Mouse (Mus musculus): ENCODE data around the gene Kmt2e. TPM values are rescaled to one million over a fixed set of nuclear protein-coding genes. Genes with fewer than 3 reads are reported as not detected.
A peak's percentile ranks its signal among the peaks of the same experiment; 100 is the strongest.

Gene Kmt2e
- polyA plus RNA-seq, 1 experiment from 2014 or later, result 69.2 TPM

DNA sequence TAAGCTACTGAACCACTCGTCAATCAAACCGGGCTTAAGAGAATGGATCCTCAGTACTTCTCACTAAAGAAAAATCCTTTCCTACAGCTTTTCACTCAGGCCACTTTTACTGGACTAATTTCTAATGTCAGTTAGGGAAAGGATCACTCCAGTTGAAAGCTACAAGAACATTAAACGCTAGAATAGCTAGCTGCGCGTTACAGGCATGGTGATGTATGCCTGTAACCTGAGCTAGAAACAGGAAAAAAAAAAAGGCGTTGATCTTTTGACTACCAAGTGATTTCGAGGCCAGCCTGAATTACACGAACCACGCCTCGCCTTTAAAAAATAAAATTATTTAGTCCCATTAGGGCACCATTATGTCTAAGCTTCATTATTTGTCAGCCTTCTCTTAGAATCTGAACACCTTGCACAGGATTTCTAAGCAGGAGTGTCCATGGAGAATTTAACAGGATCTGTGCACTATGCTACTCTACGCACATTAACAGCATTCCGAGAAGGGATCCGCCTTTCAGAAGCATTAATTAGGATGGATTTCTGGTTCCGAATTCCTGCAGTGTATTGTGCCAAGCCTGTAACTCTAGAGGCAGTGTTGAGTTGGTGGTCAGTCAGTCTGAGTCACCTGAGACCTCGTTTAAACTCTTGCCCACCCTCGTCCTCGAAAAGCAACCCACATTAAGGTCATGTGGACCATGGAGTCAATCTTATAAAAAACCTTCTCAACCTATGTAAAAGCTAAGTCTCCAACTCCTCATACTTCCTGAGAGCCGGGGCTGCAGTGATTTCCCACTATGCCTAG is 15.2 kb upstream of the Kmt2e start:
- H3K27me3 ChIP-seq (replicated peaks), result no peaks in the 10 kb centered on the region
- H3K36me3 ChIP-seq, result peaks cover 15% of the 10 kb centered on the region
- peaks cover 64% of the 10 kb centered on the region for H3K4me1 ChIP-seq (replicated peaks)
- H3K9me3 ChIP-seq (replicated peaks), result no peaks in the 10 kb centered on the region
- H3K27ac ChIP-seq (ENCODE audit: poor library complexity, severe bottlenecking), result peak overlapping the region; percentile 90
- peak overlapping the region; percentile 92 for H3K4me2 ChIP-seq
- whole genome bisulfite sequencing, result 6% methylated on average over 18 of the region's 18 CpGs
- H3K9ac ChIP-seq, result peak overlapping the region; percentile 79
- ATAC-seq (ENCODE audit: insufficient number of reproducible peaks, low FRiP score), result no peak
- peak overlapping the region; percentile 64 for H3K4me3 ChIP-seq

DNA sequence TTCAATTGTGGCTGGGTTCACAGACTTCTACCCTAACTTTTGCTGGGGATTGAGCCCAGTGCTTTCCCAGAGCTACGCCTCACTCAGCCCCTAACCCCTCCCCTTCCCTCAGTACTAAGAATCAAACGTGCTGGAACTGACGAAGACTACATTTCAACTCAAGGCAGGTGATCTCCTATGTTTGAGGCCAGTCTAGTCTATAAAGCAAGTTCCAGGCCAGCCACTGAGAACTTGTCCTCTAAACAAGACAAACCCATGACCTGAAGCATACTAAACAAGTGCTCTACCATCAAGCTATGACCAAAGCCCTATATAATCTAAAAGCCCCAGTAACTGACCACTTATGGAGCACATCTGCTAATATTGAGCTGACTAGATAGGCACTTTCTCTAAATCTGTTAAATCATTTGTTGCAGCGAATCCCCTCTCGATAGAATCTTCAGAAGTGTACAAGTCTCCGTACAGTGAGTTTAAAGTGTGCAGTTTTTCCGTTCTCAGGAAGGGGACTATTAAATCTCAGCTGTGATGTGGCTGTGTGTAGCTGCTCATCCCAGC is 14.5 kb upstream of the Kmt2e start:
- peak overlapping the region; percentile 64; the same call in 1 of the 2 replicates for H3K4me3 ChIP-seq
- no peak for ATAC-seq (ENCODE audit: insufficient number of reproducible peaks, low FRiP score)
- H3K36me3 ChIP-seq, result peaks cover 15% of the 10 kb centered on the region
- H3K27ac ChIP-seq (ENCODE audit: poor library complexity, severe bottlenecking), result peak overlapping the region; percentile 90
- H3K9ac ChIP-seq, result peak overlapping the region; percentile 79
- H3K9me3 ChIP-seq (replicated peaks), result no peaks in the 10 kb centered on the region
- H3K4me1 ChIP-seq (replicated peaks), result peaks cover 59% of the 10 kb centered on the region
- H3K27me3 ChIP-seq (replicated peaks), result no peaks in the 10 kb centered on the region
- 36% methylated on average over 7 of the region's 7 CpGs for WGBS
- H3K4me2 ChIP-seq, result peak overlapping the region; percentile 92

DNA sequence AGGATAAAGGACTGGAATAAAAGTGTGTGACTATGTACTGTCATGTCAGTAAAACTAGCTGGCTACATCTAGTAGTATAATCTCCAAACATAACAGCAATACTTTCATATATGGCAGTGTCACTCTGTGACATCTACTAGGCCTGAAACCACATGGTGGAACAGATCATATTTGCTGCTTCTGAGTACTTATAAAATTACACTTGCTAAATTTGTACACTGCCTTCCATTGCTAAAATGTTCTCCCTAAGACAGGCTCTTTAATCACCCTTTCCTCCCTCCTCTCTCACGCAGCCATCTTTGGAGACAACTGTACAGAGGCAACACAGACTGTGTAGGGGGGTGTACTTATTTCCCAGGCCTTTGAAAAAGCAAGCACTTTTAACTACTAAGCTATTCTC is 13.8 kb upstream of the Kmt2e start:
- WGBS, result 52% methylated on average over 1 of the region's 1 CpGs
- Histone ChIP-seq H3K4me3 (no peak overlapping the region), H3K4me2 (no peak overlapping the region), H3K27ac (ENCODE audit: poor library complexity, severe bottlenecking) (peak overlapping the region; percentile 33; the same call in 1 of the 2 replicates), H3K27me3 (replicated peaks) (no peaks in the 10 kb centered on the region), H3K36me3 (peaks cover 15% of the 10 kb centered on the region), H3K9ac (no peak overlapping the region), H3K4me1 (replicated peaks) (peaks cover 53% of the 10 kb centered on the region), H3K9me3 (replicated peaks) (no peaks in the 10 kb centered on the region)
- no peak for ATAC-seq (ENCODE audit: insufficient number of reproducible peaks, low FRiP score)

DNA sequence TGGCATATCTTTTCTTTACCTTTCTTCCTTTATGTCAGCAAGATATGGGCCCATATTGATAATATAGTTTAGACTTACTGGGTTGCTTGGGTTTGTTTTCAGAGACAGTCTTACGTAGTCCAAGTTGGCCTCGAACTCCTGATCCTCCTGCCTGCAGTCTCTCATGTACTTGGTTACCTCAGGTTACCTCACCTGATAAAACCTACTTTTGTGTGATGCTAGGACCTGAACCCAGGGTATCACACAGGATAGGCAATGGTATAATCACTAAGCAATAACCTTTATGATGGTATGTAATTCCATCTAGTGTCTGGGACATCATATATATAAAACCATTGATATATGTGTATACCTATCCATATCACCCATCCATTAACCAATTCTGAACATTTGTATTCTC is 12.8 kb upstream of the Kmt2e start:
- WGBS, result 85% methylated on average over 2 of the region's 2 CpGs
- Histone ChIP-seq H3K4me3 (no peak overlapping the region), H3K9ac (no peak overlapping the region), H3K9me3 (replicated peaks) (no peaks in the 10 kb centered on the region), H3K27ac (ENCODE audit: poor library complexity, severe bottlenecking) (no peak overlapping the region), H3K36me3 (peaks cover 19% of the 10 kb centered on the region), H3K4me2 (no peak overlapping the region), H3K27me3 (replicated peaks) (no peaks in the 10 kb centered on the region), H3K4me1 (replicated peaks) (peaks cover 52% of the 10 kb centered on the region)
- ATAC-seq (ENCODE audit: insufficient number of reproducible peaks, low FRiP score), result no peak

DNA sequence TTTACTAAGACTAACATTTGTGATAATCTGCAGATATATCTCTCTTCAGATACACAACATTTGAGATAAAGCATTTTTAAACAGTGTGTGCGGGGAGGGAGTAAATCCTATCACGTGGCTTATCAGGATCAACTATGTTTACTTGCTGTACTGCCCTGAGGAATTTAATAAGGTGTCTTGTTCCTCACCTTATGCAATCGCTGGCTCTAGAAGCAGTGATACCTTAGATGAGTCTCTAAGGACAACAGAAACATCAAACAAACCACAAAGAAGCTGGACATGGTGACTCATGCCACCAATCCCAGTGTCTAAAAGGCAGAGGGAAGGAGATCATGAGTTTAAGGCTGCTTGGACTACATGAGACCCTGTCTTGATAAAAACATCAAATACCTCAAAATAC is 11.2 kb upstream of the Kmt2e start:
- Histone ChIP-seq H3K4me3 (no peak overlapping the region), H3K9me3 (replicated peaks) (no peaks in the 10 kb centered on the region), H3K36me3 (peaks cover 25% of the 10 kb centered on the region), H3K9ac (no peak overlapping the region), H3K4me1 (replicated peaks) (peaks cover 47% of the 10 kb centered on the region), H3K4me2 (no peak overlapping the region), H3K27ac (ENCODE audit: poor library complexity, severe bottlenecking) (no peak overlapping the region), H3K27me3 (replicated peaks) (no peaks in the 10 kb centered on the region)
- no peak for ATAC-seq (ENCODE audit: insufficient number of reproducible peaks, low FRiP score)
- WGBS, result 65% methylated on average over 3 of the region's 3 CpGs

DNA sequence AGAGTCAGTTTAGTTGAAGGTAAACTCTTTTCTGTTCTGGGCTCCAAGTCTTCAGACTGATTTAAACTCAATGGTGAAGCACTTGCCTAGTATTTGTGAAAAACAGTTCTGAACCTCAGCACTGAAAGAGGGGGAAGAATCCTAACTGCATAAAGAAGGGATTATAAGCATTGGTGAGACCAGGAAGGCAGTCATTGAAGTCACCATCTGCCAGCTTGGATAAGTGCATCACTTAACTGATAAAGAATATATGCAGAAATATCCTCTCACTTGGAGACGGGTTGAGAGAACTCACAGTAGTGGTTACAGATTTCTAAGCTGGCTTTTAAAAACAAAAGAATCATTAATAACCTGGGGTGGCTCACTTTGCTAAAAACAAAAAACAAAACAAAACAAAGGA is 6.7 kb upstream of the Kmt2e start:
- Histone ChIP-seq H3K4me3 (no peak overlapping the region), H3K9me3 (replicated peaks) (no peaks in the 10 kb centered on the region), H3K4me1 (replicated peaks) (peaks cover 33% of the 10 kb centered on the region), H3K4me2 (0 out of 2 replicates have a peak overlapping the region, but pooled peaks have one; percentile 4), H3K27me3 (replicated peaks) (no peaks in the 10 kb centered on the region), H3K36me3 (peaks cover 22% of the 10 kb centered on the region), H3K27ac (ENCODE audit: poor library complexity, severe bottlenecking) (no peak overlapping the region), H3K9ac (no peak overlapping the region)
- ATAC-seq (ENCODE audit: insufficient number of reproducible peaks, low FRiP score), result no peak
- 13% methylated on average over 1 of the region's 1 CpGs for WGBS

DNA sequence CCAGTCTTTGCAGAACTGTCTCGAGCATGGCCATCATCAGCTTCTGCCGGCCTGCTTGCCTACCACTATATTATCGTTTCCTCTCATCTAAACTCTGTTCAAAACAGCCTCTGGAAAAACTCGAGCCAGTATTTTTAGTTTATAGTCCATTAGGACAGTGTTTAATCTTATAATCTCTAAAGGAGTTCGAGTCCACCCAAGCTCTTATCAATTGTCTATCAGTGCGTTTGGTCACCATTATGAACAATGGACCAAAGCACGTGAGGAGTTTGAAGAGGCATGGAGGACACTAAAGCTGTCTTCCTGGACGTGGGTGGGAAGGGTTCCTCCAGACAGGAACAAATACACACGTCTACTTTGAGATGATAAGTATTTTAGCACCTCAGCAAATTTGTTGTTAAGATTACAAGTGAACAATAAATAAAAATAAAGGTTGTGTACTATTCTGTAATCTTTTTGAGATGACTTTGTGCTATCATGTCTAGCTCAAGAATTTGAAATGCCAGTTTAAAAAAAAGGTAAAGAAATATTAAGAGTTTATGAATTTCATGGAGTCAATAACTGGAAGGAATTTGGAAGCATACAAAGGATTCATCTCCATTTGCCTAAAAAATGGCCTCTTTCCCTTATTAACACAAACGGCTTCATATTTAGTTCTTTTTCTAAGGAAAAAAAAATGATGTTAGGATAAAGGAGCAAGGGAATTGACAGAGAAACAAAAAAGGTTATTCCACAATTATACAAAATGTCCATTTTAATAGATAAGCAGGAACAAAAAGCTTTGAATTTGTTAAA is 3.0 kb upstream of the Kmt2e start:
- H3K4me1 ChIP-seq (replicated peaks), result peaks cover 24% of the 10 kb centered on the region
- peak overlapping the region; percentile 43; the same call in 1 of the 2 replicates for H3K27ac ChIP-seq (ENCODE audit: poor library complexity, severe bottlenecking)
- no peaks in the 10 kb centered on the region for H3K9me3 ChIP-seq (replicated peaks)
- peak overlapping the region; percentile 85 for H3K4me2 ChIP-seq
- 11% methylated on average over 10 of the region's 10 CpGs for whole genome bisulfite sequencing
- no peaks in the 10 kb centered on the region for H3K27me3 ChIP-seq (replicated peaks)
- peaks cover 6% of the 10 kb centered on the region for H3K36me3 ChIP-seq
- no peak for ATAC-seq (ENCODE audit: insufficient number of reproducible peaks, low FRiP score)
- H3K4me3 ChIP-seq, result peak overlapping the region; percentile 48
- peak overlapping the region; percentile 70 for H3K9ac ChIP-seq

DNA sequence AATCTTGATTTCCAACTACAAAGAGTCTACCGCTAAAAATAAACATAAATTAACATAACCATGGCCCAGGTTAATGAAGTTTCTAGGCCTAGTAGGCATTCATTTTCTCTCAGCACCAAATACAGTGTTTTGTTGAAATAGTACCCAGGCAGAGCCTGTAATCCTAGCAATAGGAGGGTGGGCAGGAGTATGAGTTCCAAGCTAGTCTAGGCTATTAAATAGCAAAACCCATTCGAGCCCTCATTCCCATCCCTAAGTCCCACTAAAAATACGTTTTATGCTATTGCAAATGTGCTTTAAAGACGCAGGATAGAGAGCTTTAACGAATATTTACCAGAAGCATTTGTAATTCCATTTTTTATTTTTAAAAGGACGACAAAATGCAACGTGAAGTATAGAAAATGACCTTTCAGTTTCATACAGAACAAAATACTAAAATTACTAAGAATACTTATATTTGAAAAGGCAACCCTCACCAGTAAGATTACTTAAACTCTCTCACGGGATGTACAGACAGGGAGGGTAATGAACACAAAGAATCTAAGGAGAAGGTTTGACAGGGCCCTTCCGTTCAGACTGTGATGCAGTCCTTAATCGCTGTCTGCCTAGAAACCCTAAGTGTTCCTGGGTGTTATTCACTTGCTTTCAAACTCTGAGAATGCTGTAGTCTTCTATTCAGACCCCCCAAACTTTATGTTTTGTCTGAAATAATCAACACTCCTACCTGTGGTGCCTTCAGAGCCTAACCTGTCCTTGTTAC is 2.1 kb upstream of the Kmt2e start:
- peaks cover 18% of the 10 kb centered on the region for H3K4me1 ChIP-seq (replicated peaks)
- H3K9me3 ChIP-seq (replicated peaks), result no peaks in the 10 kb centered on the region
- peak overlapping the region; percentile 80 for H3K4me3 ChIP-seq
- H3K4me2 ChIP-seq, result peak overlapping the region; percentile 82
- ATAC-seq (ENCODE audit: insufficient number of reproducible peaks, low FRiP score), result no peak
- 3% methylated on average over 10 of the region's 10 CpGs for WGBS
- peaks cover 5% of the 10 kb centered on the region for H3K36me3 ChIP-seq
- peak overlapping the region; percentile 96 for H3K9ac ChIP-seq
- H3K27ac ChIP-seq (ENCODE audit: poor library complexity, severe bottlenecking), result peak overlapping the region; percentile 100
- no peaks in the 10 kb centered on the region for H3K27me3 ChIP-seq (replicated peaks)

DNA sequence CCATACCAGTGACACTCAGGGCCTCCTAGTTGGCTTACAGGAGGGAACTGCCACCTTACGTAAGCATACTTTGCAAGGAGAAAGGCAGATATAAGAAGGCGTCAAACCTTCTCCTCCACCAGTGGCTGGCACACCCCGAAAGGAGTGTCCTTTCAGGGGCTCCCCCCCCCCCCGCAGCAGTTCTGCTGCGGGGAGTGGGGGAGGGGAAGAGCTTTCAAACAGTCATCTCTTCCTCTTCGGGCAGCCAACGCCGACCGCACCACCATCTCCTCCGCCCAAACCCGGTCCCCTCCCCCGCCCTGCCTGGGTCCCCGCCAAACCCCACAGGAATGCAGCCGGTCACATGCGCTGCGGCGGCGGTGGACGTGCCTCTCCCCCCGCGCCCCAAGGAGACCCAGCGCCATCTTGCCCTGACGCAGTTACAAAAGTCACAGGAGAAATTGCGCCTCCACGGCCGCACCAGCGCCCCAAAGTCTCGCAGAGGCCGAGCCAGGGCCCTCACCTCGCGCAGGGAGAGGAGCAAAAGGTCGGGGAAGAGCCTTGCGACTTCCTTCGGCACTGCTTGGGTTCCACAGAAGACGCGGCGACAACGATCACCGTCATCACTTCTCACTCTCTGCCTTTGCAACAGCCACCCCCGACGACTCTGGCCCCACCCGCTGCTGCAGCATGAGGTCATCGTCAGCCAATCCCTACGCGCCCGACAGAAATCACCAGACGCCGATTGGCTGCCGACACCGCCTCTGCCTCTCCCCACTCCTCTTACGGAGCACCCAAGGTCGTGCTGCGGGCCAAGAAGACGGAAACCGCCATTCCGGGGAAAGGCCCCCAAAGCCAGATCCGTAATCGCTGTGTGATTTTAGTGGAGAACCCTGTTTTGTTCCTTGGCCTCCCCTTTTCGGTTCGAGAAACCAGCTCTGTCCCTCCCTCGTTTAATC is 1.3 kb upstream of the Kmt2e start:
- Histone ChIP-seq H3K36me3 (no peaks in the 10 kb centered on the region), H3K27me3 (replicated peaks) (no peaks in the 10 kb centered on the region), H3K4me3 (peak overlapping the region; percentile 80), H3K9me3 (replicated peaks) (no peaks in the 10 kb centered on the region), H3K4me2 (peak overlapping the region; percentile 82), H3K9ac (peak overlapping the region; percentile 96), H3K4me1 (replicated peaks) (peaks cover 13% of the 10 kb centered on the region), H3K27ac (ENCODE audit: poor library complexity, severe bottlenecking) (peak overlapping the region; percentile 100)
- under 1% methylated on average over 61 of the region's 61 CpGs for WGBS
- ATAC-seq (ENCODE audit: insufficient number of reproducible peaks, low FRiP score), result peak; percentile 92
